9 mouse cellular contexts compared by ENCODE assay signal in the genomic region with DNA sequence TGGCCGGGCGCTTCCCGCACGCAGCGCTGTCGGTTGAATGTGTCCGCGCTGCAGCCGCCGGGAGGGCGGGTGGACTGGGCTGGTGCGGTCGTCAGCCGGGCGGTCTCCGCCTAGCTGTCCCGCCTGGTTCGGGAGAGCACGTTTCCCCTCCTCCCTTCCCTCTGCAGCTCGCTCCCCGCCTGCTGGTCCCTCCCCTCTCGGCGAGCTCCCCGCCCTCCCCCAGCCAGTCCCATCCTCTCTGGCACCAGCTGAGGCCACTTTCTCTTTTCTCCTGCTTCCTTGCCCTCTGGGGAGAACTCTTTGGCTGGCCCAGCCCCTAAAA. TPM values are rescaled to one million over a fixed set of nuclear protein-coding genes. Genes with fewer than 3 reads are reported as not detected.
DNase-seq lines count a peak whose midpoint lies in the region; ATAC-seq and TF ChIP-seq lines count a peak whose summit lies in the region.
"Had no signal": no experiment of that assay in that cellular context is flagged by ENCODE, and none has a peak within 500 bp of the region (broad histone marks: within the 10 kb centered on the region; RNA-seq: fewer than 3 reads in every experiment).

TSS of gene Prickle2 (minus strand) at position 11 of the 322 bp plus-strand sequence.

- no peaks in the 10 kb centered on the region for H3K9me3 ChIP-seq in embryonic facial prominence, embryonic 14.5 days (ENCODE audit: control insufficient read depth, low read length)
- H3K9me3 ChIP-seq in heart, embryonic 10.5 days: no peaks in the 10 kb centered on the region
- H3K9me3 ChIP-seq in limb, embryonic 13.5 days: no peaks in the 10 kb centered on the region
- no peaks in the 10 kb centered on the region for H3K9me3 ChIP-seq in midbrain, embryonic 15.5 days
- no peaks in the 10 kb centered on the region for H3K9me3 ChIP-seq in stomach, postnatal 0 days (ENCODE audit: control insufficient read depth, low read length)

- H3K36me3 ChIP-seq in embryonic facial prominence, embryonic 14.5 days (ENCODE audit: control insufficient read depth, insufficient read depth, low read length): no peaks in the 10 kb centered on the region
- H3K36me3 ChIP-seq in heart, embryonic 10.5 days: no peaks in the 10 kb centered on the region
- H3K36me3 ChIP-seq in limb, embryonic 13.5 days: no peaks in the 10 kb centered on the region
- H3K36me3 ChIP-seq in midbrain, embryonic 15.5 days (replicated peaks): no peaks in the 10 kb centered on the region
- H3K36me3 ChIP-seq in stomach, postnatal 0 days (ENCODE audit: control insufficient read depth, insufficient read depth, low read length): no peaks in the 10 kb centered on the region

- peaks cover 9% of the 10 kb centered on the region; the same call in 1 of the 2 replicates for H3K4me1 ChIP-seq in embryonic facial prominence, embryonic 14.5 days (ENCODE audit: control insufficient read depth, insufficient read depth, low read length)
- peaks cover 16% of the 10 kb centered on the region for H3K4me1 ChIP-seq in heart, embryonic 10.5 days
- H3K4me1 ChIP-seq in limb, embryonic 13.5 days: peaks cover 23% of the 10 kb centered on the region
- peaks cover 13% of the 10 kb centered on the region for H3K4me1 ChIP-seq in midbrain, embryonic 15.5 days
- H3K4me1 ChIP-seq in stomach, postnatal 0 days (replicated peaks; ENCODE audit: control insufficient read depth, insufficient read depth): no peaks in the 10 kb centered on the region

- H3K9ac ChIP-seq in embryonic facial prominence, embryonic 14.5 days (ENCODE audit: low read depth, low read length): peak within 1 kb of the TSS; percentile 79
- H3K9ac ChIP-seq in limb, embryonic 13.5 days: peak within 1 kb of the TSS; percentile 81
- peak within 1 kb of the TSS; percentile 76 for H3K9ac ChIP-seq in midbrain, embryonic 15.5 days
- H3K9ac ChIP-seq in stomach, postnatal 0 days (ENCODE audit: low read length): peak within 1 kb of the TSS; percentile 72

- 0% methylated on average over 1 of the region's 24 CpGs for WGBS in embryonic facial prominence, embryonic 14.5 days
- under 1% methylated on average over 23 of the region's 24 CpGs for WGBS in heart, embryonic 10.5 days
- 0% methylated on average over 9 of the region's 24 CpGs for WGBS in limb, embryonic 13.5 days
- 0% methylated on average over 21 of the region's 24 CpGs for WGBS in midbrain, embryonic 15.5 days
- 0% methylated on average over 19 of the region's 24 CpGs for WGBS in stomach, postnatal 0 days

- TF ChIP-seq EP300 in stomach, postnatal 0 days (optimal IDR thresholded peaks at IDR 0.05): no peak

- DNase-seq in thymus, postnatal 14 days: peak; percentile 2
- no peak for DNase-seq in thymus, adult 18-20 months
- peak; percentile 90 for DNase-seq in embryonic facial prominence, embryonic 14.5 days (ENCODE audit: low spot score)
- DNase-seq in heart, embryonic 10.5 days (ENCODE audit: low spot score): peak; percentile 85
- peak; percentile 61 for DNase-seq in kidney, adult 9 months
- DNase-seq in stomach, postnatal 0 days (ENCODE audit: low spot score): peak; percentile 81

- peak; percentile 96 for ATAC-seq in embryonic facial prominence, embryonic 14.5 days (ENCODE audit: low read depth)
- peak; percentile 90 for ATAC-seq in limb, embryonic 13.5 days (ENCODE audit: low FRiP score, low read depth)
- ATAC-seq in midbrain, embryonic 15.5 days (replicated peaks): peak; percentile 88
- ATAC-seq in stomach, postnatal 0 days (ENCODE audit: low FRiP score, low TSS enrichment): peak; percentile 95

- peak within 1 kb of the TSS; percentile 84 for H3K4me3 ChIP-seq in embryonic facial prominence, embryonic 14.5 days (ENCODE audit: low read depth, low read length)
- peak within 1 kb of the TSS; percentile 85 for H3K4me3 ChIP-seq in heart, embryonic 10.5 days
- peak within 1 kb of the TSS; percentile 79 for H3K4me3 ChIP-seq in limb, embryonic 13.5 days
- peak within 1 kb of the TSS; percentile 71 for H3K4me3 ChIP-seq in midbrain, embryonic 15.5 days
- H3K4me3 ChIP-seq in stomach, postnatal 0 days (ENCODE audit: low read depth, low read length): peak within 1 kb of the TSS; percentile 67
- H3K4me3 ChIP-seq: myocyte had no signal

- H3K27ac ChIP-seq in embryonic facial prominence, embryonic 14.5 days (replicated peaks; ENCODE audit: low read depth, low read length): peak within 1 kb of the TSS; percentile 73
- peak within 1 kb of the TSS; percentile 82 for H3K27ac ChIP-seq in heart, embryonic 10.5 days
- H3K27ac ChIP-seq in limb, embryonic 13.5 days: peak within 1 kb of the TSS; percentile 79
- H3K27ac ChIP-seq in midbrain, embryonic 15.5 days: peak within 1 kb of the TSS; percentile 59
- peak within 1 kb of the TSS; percentile 67 for H3K27ac ChIP-seq in stomach, postnatal 0 days (replicated peaks)

- no peaks in the 10 kb centered on the region for H3K27me3 ChIP-seq in embryonic facial prominence, embryonic 14.5 days (replicated peaks; ENCODE audit: control insufficient read depth, insufficient read depth, low read length)
- peaks cover 29% of the 10 kb centered on the region; the same call in 1 of the 2 replicates for H3K27me3 ChIP-seq in heart, embryonic 10.5 days (ENCODE audit: insufficient read depth, poor library complexity, severe bottlenecking)
- 0 out of 2 replicates have a peak, but pooled peaks cover 4% of the 10 kb centered on the region for H3K27me3 ChIP-seq in limb, embryonic 13.5 days
- no peaks in the 10 kb centered on the region for H3K27me3 ChIP-seq in midbrain, embryonic 15.5 days (replicated peaks)
- no peaks in the 10 kb centered on the region for H3K27me3 ChIP-seq in stomach, postnatal 0 days (ENCODE audit: control insufficient read depth, insufficient read depth, low read length)

- peak; percentile 46; the same call in 1 of the 2 replicates for TF ChIP-seq CTCF in stomach, postnatal 0 days (IDR thresholded peaks at IDR 0.05; ENCODE audit: low read depth)

- H3K4me2 ChIP-seq in embryonic facial prominence, embryonic 14.5 days (ENCODE audit: low read depth, low read length): peak within 1 kb of the TSS; percentile 90
- peak within 1 kb of the TSS; percentile 94 for H3K4me2 ChIP-seq in limb, embryonic 13.5 days (replicated peaks)
- peak within 1 kb of the TSS; percentile 79 for H3K4me2 ChIP-seq in midbrain, embryonic 15.5 days
- H3K4me2 ChIP-seq in stomach, postnatal 0 days (replicated peaks; ENCODE audit: low read depth): peak within 1 kb of the TSS; percentile 99

RNA-seq across cellular contexts. Expression of gene Prickle2, which starts in this region (rescaled TPM):
- polyA plus RNA-seq in embryonic facial prominence, embryonic 14.5 days (2014; fragmentation: Nextera tagmentation; extraction: Ambion mirVana): 6.9 and 7.0 TPM in 2 replicates
- polyA plus RNA-seq in heart, embryonic 10.5 days (2016; fragmentation: Nextera tagmentation; extraction: Ambion mirVana): 5.8 and 6.6 TPM in 2 replicates
- 6.1 and 6.3 TPM in 2 replicates for polyA plus RNA-seq in limb, embryonic 13.5 days (2015; fragmentation: Nextera tagmentation; extraction: Ambion mirVana)
- 15.4 and 17.0 TPM in 2 replicates for polyA plus RNA-seq in midbrain, embryonic 15.5 days (2015; fragmentation: Nextera tagmentation; extraction: Ambion mirVana)
- 2.3 and 2.9 TPM in 2 replicates for polyA plus RNA-seq in stomach, postnatal 0 days (2015; fragmentation: Nextera tagmentation; extraction: Ambion mirVana)

Comparison
In these comparisons a context has a peak if more than half of its experiments do, and no peak if none do; other contexts are left out.
1. DNase-seq: peak in thymus, postnatal 14 days (single experiment), embryonic facial prominence, embryonic 14.5 days (single experiment), heart, embryonic 10.5 days (single experiment), kidney, adult 9 months (single experiment) and stomach, postnatal 0 days (single experiment); none in thymus, adult 18-20 months (0 of 2).
2. Peak in every context shown above with its lines, with median percentiles within 50 percentile points of each other: ATAC-seq, H3K27ac ChIP-seq, H3K4me2 ChIP-seq, H3K4me3 ChIP-seq and H3K9ac ChIP-seq.